Mouse (Mus musculus): Measurements from ENCODE around the gene Nr1d1.
"Not testable (repeated sequence)": the region's sequence is repeated elsewhere in the genome, so short reads cannot be mapped to it uniquely, and the experiment has no call there.

The Nr1d1 gene

DNA sequence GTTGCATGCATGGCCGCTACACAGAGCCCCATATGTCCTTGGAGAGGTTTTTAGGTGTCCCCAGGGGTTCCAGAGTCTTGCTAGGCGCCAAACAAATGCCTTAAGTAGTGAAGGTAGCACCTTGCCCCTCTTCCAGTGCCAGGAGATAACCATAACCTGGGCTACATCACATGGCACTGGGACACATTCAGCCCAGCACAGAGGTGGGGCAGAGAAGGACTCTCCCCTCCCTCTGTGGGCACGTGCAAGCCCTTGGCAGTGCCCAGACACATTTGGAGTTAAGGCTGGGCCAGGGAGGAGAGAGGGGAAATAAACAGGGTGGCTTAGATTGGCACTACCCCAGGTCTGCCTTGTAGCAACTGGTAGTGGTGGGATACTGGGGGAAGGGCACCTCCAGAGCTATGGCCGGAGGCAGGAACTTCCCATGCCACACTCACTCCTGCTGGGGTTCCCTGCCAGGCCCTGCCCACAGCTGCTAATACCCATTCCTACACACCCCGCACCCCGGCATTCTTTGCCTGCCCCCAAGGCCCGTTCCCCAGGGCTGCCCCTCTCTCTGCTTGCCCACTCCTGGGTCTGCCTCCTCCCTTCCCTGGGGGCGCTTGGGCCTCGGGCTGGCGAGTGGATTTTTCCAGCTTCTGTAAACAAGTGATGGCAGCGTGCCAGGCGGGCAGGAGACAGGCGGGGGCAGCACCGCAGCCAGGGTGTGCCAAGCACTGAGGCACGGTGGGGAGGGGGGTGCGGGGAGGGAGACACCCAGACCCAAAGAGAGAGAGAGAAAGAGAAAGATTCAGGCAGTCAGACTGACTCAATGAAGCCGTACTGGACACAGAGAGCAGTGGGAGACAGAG lies 24.6 kb downstream of the Nr1d1 start:
- peak; percentile 92 for DNase-seq

DNA sequence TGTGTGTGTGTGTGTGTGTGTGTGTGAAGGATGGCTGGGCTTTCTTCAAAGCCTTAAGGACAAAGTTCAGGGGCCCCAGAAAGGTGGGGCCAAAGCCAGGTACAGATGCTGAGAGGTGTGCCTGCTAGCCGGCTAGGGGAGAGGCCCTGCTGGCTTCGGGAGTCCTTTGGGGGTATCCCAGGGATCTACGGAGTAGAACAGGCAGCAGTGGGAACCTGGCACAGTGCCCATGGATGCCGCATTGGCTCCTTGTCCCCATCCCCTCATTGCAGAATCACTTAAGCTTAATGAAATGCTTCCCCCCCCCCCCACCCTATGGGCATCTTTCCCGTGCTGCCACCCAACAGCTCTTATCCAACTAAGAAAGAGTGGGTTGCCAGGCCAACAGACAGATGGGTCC lies 25.4 kb downstream of the Nr1d1 start:
- DNase-seq: no peak

DNA sequence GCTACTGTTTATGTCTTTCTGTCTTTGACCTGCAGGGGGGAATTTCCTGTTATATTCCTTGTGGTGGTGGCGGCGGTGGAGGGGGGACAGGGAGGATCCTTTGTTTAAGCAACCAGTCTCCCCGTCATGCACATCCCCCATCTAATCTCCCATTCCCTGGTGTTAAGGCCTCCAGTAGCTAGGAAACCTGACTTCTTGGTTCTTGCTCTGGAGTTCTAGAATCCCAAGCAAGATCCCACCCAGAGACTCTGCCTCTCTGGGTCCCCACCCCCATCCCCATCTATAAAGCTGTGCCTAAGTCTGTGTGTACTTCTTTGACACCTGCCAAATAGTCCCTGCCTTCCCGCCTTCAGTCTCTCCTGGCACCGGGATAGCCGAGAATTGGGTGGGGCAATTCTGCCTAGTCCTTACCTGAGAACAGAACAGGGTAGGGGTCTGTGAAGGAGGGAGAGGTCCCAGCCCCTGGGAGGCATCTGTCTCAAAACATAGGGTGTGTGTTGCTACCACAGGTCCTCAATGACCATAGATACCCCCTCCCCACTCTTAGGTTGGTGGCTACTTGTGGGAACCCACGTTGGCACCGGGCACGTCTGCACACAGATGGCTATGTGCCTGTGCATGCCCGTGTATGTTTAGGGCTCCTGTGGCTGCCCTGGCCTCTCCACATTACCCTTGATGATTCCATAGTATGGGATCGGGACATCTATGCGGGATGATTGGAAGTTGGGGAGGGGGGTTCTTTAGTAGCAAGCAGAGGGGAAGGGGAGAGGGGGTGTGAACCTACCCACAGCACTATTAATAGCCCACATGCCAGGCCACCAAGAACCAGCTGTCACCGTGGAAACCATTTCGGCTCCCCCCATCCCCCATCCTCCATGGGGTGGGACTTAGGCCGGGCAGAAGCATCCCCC lies 26.4 kb downstream of the Nr1d1 start:
- no peak for DNase-seq

GRCm38 (mm10) chr11:98747804-98748505 lies 27.2 kb downstream of the Nr1d1 start:
- DNase-seq: no peak

- DNase-seq: peak; percentile 98
Measured at GRCm38 (mm10) chr11:98746855-98747693, 28.1 kb downstream of the Nr1d1 start.

DNA sequence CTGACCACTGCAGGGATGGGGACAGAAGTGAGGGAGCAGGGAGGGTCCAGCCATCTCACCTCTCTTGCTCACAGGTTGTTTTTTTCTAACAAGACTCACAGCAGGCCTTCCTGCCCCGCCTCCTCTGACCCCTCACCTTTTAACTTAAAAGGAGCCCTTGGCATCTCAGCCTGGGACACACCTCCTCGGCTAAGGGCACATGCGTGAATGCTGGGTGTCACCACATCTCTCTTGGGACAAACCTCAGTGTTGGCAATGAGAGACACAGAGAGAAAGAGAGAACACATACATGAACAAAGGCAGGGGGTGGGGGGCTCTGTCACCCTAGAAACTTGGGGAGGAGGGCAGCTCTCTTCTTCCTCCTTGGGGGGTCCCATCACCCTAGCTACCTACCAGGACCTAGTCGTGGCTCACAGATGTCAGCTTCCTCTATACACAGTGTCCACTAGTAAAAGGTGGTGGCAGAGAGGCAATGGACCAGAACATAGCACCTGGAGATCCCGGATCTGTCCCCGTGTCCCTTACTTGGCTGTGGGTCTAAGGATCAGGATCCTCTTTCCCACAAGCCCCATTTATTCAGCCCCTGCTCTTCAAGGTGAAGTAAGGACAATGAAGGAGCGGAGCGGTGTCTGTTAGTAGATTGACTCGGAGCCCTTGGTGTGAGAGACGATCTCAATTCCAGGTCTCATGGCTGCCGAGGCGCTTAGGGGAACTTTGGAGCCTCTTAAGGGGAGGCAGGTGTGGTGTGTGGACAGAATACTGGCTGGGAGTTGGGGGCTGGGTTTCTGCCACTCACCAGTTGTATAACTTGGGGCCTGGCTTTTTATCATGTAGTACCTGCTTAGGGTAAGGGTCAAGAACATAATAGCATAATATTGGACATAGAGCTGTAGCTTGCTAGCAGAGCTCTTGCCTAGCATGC lies 28.9 kb downstream of the Nr1d1 start:
- DNase-seq: no peak

DNA sequence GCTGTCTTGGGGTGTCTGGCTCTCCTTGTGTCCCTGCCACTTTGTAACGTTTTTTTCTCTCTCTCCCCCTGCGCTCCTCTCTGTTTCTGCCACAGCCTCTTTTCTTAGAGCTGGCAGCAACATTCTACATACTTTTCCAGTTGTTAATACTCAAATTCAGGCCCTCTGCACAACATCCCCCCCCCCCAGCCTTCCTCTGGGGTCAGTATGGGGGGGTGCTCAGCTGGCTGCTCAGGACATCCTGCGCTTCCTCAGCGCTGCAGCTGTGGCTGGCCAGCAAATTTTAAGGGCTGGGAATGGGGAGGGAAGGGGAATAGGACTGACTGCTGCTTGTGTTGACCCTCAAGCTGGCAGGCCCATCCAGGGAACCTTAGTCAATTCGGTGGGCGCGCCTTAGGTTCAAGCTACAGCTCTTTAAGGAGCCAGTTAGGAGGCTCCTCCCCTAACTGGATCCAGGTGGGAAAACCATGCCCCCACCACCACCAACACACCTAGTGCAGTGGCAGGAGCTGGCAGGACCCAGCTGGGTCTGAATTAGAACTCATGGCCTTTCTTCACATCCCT lies 30.6 kb downstream of the Nr1d1 start:
- DNase-seq: no peak

- peak; percentile 71 for DNase-seq
Measured at GRCm38 (mm10) chr11:98743655-98744345, 31.3 kb downstream of the Nr1d1 start.

DNA sequence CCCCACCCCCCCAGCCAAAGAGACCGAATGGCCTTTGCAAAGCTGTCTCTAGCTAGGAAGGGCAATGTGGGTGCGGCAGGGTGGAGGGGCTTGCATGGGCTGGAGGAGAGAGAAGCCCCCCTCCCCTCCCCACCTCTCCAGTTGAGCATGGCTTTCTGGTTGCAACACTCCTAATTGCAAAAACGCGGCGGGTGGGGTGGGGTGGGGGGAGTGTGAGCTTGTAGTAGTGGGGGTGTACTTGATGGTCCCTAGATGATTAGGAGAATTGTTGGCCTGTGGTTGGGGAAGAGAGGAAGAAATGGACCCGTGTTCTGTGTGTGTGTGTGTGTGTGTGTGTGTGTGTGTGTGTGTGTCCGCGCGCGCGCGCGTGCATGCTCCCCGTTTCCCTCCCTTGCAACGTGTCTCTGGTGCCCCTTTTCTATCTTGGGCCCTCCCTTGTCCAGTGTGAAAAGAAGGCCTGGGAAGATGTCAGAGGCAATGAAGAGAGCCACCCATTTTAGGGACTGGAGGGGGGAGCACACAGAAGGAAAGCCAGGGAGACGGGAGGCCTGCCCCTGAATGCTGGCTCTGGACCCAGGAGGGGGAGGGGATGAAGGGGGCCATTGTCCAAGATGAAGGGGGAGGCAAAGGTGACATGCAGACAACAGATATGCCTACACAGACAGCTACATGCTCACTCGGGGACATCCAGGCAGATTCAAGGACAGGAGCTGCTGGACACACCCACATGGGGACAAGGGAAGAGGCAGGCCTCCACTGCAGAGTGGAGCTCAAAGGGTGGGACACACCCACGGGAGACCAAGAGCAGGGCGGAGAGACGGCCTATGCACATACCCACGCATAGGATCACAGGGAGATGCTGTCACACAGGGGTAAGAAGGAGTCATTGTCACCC lies 32.5 kb downstream of the Nr1d1 start:
- DNase-seq: peak; percentile 73

DNA sequence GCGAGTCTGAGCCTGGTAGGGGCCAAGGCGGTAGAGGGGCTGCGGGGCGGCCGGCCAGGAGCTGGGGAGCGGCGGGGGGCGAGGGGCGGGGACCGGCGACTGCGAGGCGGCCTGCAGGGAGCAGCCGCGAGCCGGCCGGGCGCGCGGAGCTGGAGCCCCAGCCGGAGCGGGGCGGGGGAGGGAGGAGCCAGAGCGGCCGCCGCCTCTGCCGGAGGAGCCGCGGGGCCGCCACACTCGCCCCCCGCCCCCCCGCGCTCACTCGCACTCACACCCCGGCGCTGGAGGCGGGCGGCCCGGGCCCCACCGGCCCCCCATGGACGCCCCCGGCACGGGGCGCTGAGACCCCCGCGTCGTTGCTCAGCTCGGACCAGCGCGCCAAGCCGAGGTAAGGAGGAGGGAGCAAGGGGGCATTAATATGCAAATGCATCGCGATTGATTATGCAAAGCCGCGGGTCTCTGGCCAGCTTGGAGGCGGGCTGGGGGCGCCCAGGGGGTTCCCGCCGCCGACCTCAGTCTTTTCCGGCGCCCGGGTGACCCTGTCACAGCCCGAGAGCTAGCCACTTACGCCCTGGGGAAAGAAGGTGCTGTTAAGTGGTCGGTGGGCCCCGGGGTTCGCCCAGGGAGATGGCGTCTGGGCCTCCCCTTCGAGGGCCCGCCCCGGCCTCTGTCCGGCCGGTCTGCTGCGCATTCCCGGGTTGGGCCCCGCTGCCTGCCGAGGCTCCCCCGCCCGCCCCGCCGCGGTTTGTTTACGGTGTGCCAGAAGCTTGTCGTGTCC lies 33.3 kb downstream of the Nr1d1 start:
- peak; percentile 77 for DNase-seq

DNA sequence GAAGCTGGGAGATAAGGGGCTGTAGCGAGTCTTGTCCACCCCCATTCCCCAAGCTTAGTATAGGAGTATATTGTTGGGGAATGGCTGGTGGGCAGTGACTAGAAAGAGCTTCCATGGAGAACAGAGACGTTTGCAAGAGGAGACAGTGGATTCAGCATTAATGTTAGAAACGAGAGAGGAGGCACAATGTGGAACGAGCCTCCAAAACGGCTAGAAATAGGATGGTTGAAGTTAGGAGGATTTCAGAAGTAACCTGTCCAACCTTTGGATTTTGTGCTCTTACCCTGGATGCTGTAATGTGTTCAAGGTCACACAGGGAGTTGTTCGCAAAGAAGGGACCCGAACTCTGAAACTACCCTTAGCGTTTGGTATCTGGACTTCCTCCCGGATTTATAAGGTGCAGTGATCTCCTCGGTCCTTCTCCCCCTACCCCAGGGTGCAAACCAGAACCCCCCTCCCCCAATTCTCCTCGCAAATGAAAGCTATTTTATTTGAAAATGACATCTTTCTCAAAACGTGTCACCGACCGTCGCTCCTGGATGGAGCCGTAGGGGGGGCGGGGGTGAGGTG lies 34.0 kb downstream of the Nr1d1 start:
- DNase-seq: no peak

GRCm38 (mm10) chr11:98740393-98741050 lies 34.6 kb downstream of the Nr1d1 start, which contains the start of gene Thra:
Gene Thra, plus strand, starts transcription at chr11:98740638.
- peak; percentile 76 for DNase-seq

DNA sequence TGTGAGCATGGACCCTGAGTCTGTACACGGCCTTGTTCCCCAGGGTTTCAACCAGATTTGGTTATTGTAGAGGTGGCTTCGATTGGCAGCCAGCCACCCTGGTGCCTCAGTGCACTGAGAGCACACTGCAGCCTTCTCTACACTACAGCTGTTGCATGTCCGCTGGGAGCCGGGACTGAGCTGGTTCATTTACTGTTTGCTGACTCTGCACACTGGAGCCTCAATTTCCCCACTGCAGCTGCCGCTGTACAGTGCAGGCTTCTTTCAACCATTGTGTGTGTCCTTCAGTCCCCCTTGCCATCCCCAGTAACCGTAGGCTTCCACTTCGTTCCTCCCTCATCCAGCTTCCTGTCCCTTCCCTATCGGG lies 35.1 kb downstream of the Nr1d1 start:
- DNase-seq: no peak

DNA sequence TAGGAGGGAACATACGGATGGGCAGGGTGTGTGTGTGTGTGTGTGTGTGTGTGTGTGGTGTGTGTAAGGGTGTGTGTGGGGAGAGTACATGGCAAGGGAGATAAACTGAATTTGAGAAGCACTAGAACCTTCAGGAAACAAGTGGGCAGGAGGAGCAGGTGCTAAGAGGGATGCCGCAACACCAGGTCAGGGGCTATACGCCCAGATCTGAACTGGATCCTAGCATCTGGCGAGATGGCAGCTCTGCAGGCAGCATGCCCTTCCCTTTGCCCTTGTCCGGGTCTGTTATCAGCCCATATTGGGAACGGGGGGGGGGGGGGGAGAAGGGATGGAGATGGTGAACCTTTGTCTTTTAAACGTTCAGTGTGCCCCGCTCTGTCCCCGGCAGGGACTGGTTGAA lies 36.2 kb downstream of the Nr1d1 start:
- DNase-seq: no peak

GRCm38 (mm10) chr11:98738428-98738911 lies 36.7 kb downstream of the Nr1d1 start:
- peak; percentile 69 for DNase-seq

DNA sequence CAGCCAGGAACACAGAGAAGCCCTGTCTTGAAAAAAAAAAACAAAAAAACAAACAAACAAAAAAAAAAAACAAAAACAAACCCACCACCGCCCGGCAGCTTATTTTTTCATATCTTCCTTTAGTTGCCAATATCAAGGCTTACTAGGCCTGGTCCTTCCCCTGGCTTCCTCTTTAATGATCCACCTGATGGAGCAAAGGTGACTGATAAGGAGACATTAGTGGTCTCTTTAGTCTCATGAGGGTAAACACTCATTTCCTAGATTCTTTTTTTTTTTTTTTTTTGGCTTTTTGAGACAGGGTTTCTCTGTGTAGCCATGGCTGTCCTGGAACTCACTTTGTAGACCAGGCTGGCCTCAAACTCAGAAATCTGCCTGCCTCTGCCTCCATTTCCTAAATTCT lies 37.9 kb downstream of the Nr1d1 start:
- not testable (repeated sequence) for DNase-seq

DNA sequence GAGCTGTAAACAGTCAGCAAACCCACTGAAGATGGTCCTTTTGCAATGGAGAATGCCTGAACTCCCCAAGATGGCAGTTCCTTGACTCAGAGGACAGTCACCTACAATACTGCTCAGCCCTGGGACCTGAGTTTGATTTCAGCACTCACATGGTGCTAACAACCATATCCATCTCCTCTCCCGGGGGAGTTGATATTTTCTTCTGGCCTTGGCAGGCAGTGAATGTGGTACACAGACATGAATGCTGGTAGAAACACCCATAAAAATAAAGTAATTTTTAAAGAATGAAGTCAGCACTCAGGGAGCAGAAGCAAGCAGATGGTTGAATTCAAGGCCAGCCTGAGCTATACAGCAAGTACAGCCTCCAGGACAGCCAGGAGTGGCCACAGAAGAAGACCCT lies 39.0 kb downstream of the Nr1d1 start:
- no peak for DNase-seq

All from layer of hippocampus, adult 9-11 months (tissue).